Mouse (Mus musculus) small intestine, adult 2 months (tissue): ENCODE data around the gene Smurf2. TPM values are rescaled to one million over a fixed set of nuclear protein-coding genes. Genes with fewer than 3 reads are reported as not detected.

Source experiments
- H3K27ac ChIP-seq: fragments of 200-500 bp; 2 replicates; pipeline ENCODE4 v1.5.1; 2012; ENCODE audit warnings: low read depth, low read length, control low read depth, inconsistent platforms; ENCODE audit not compliant: insufficient read depth
- H3K27me3 ChIP-seq: fragments of 200-500 bp; 2 replicates; pipeline ENCODE4 v1.6.1; 2012; ENCODE audit warnings: mild to moderate bottlenecking, moderate library complexity, low read length, inconsistent platforms; ENCODE audit not compliant: control insufficient read depth, insufficient read depth
- H3K36me3 ChIP-seq: fragments of 200-500 bp; 2 replicates; pipeline ENCODE4 v1.6.1; 2012; ENCODE audit warnings: mild to moderate bottlenecking, low read length, control low read depth, inconsistent platforms; ENCODE audit not compliant: control insufficient read depth, insufficient read depth
- H3K4me1 ChIP-seq: fragments of 200-500 bp; 2 replicates; pipeline ENCODE4 v1.6.1; 2012; ENCODE audit warnings: low read length, inconsistent platforms, mixed read lengths; ENCODE audit not compliant: control insufficient read depth, insufficient read depth, insufficient read length
- H3K4me3 ChIP-seq: fragments of 200-500 bp; 2 replicates; pipeline ENCODE4 v1.5.1; 2012; ENCODE audit warnings: low read depth, mild to moderate bottlenecking, control low read depth, inconsistent platforms, low read length, moderate library complexity
- CTCF ChIP-seq: fragments of 200-500 bp; IDR thresholded peaks from 2 replicates; pipeline ENCODE4 v1.5.1; 2012; ENCODE audit warnings: low read depth, mild to moderate bottlenecking, control low read depth, inconsistent platforms, low read length, moderate library complexity, mixed read lengths; ENCODE audit not compliant: insufficient replicate concordance, insufficient read length; ENCODE audit errors: extremely low read depth
- POLR2A ChIP-seq: fragments of 200-500 bp; IDR thresholded peaks from 2 replicates; pipeline ENCODE4 v1.6.1; 2012; ENCODE audit warnings: low read depth, mild to moderate bottlenecking, control low read depth, inconsistent platforms, low read length, moderate library complexity
- WGBS: fragments of 180-500 bp; shearing (Covaris S2); methylation state at CpG from one replicate; pipeline ENCODE4 v1.1.7; 2018; 5-methylcytosine and 5-hydroxymethylcytosine counted together
- polyA plus RNA-seq: library from polyadenylated mRNA; depleted of rRNA; stranded (reverse); fragments of >200 nt; gene quantifications from 2 replicates; pipeline ENCODE4 v1.2.3, GENCODE M21; 2012

Gene Smurf2
- polyA plus RNA-seq, 1 experiment: 5.9 TPM

DNA sequence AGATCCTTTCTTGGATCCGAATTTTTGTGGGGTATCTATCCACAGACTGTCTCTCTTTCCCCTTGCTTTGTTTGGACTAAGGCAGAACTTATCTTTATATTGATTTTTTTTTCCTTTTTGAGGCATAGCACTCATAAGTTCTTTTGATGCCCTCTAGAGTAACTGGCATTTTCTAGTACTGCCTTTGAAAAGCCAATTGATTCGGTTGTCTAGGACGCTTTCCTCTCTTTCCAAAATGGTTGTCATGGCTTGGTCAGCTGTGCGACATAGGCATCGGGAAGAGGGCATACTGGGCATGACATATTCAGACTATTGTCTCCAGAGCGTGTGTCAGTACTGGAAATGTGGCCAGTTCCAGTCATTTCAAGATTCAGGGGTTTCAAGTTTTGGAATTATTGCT is 130.9 kb downstream of the Smurf2 start:
- peak overlapping the region; percentile 82 for H3K4me3 ChIP-seq
- peak overlapping the region; percentile 98 for H3K27ac ChIP-seq
- WGBS: under 1% methylated on average over 6 of the region's 6 CpGs
- H3K4me1 ChIP-seq: peaks cover 2% of the 10 kb centered on the region; the same call in 1 of the 2 replicates
- peaks cover 32% of the 10 kb centered on the region for H3K36me3 ChIP-seq
- TF ChIP-seq POLR2A: no peak
- no peak for TF ChIP-seq CTCF
- no peaks in the 10 kb centered on the region for H3K27me3 ChIP-seq

DNA sequence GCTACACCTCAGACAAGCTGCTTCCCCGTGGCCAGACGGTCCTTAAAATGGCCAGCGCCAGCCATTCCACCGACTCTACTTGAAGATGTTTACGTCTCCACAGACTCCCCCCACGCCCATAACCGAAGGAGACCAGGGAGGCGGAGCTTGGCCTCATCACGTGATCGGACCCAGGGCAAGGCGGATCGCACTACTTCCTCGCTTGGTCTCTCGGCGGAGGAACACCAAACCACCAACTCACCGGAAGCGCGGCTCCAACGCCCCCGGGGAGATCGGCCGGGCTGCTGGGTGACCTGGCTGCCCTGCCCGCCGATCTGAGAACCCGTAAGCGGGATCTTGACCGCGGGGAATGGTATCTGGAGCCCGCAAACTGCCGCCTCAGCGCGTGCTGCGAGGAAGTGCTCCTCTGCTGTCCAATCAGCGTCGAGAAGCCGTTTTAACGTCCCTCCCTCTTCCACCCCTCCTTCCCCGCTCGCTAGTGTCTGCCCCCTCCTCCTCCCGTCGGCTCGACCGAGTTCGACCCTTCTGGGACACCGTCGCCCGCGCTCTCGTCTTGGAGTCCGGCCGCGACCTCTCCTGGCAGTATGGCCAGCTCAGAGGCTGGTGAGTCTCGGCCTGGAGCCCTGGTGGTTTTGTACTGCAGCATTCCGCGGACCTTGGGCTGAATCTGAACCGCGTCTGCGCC is 131.6 kb downstream of the Smurf2 start, which contains the start of the genes Ddx5 and Cep95:
Gene Ddx5 (minus strand): TSS at position 411 of the 685 bp plus-strand sequence.
Gene Cep95 (plus strand): TSS at position 478 of the 685 bp plus-strand sequence.
- H3K27me3 ChIP-seq: no peaks in the 10 kb centered on the region
- under 1% methylated on average over 58 of the region's 58 CpGs for WGBS
- H3K27ac ChIP-seq: peak within 1 kb of the TSS; percentile 98
- peaks cover 33% of the 10 kb centered on the region for H3K36me3 ChIP-seq
- H3K4me3 ChIP-seq: peak within 1 kb of the TSS; percentile 82
- H3K4me1 ChIP-seq: peaks cover 2% of the 10 kb centered on the region; the same call in 1 of the 2 replicates
- TF ChIP-seq POLR2A: peak; percentile 41; the same call in 1 of the 2 replicates
- TF ChIP-seq CTCF: no peak

GRCm38 (mm10) chr11:106788026-106788774 is 132.3 kb downstream of the Smurf2 start:
- Histone ChIP-seq H3K36me3 (peaks cover 39% of the 10 kb centered on the region), H3K4me3 (peak overlapping the region; percentile 82), H3K4me1 (peaks cover 2% of the 10 kb centered on the region; the same call in 1 of the 2 replicates), H3K27ac (peak overlapping the region; percentile 98), H3K27me3 (no peaks in the 10 kb centered on the region)
- under 1% methylated on average over 78 of the region's 79 CpGs for WGBS
- TF ChIP-seq CTCF: no peak
- peak; percentile 99 for TF ChIP-seq POLR2A

DNA sequence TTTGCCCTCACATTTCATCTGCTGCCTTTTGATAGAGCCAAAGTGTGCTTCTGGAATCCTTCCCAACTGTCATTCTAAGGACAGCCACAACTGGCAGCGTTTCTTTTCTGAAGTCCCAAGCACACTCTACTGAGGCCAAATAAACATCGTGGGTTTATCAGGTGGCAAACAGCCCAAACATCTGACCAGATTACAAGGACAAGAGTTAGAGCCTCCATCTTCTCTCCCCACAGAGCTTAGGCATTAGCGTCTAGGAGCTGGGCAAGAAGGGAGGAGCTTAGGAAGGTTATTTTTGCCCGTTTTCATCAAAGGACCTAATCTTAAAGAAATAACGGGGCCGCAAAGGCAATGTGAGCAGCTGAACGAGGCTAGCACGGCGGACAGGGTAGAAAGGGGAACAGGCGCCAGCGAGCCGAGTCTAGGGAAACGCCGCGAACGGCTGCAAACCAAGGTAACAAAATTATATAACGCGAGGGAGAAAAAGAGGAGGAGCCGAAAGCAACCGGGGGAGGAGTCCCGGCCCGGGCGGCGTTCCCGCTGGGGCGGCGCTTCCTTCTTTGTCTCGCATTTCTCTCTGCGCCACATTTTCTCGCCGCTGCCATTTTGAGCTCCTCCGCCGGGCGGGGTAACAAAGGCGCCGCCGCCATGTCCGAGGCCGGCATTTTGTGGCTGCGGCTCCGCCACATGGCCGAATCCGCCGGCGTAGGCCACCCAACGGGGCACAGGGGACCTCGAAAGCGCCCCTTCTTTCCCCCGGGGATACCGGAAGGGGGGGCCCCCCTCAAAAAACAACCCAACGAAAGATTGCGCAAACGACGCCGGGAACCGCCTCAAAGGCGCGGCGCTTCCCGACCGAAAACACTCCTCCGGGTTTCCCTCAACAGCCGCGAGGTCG is 133.1 kb downstream of the Smurf2 start:
- Histone ChIP-seq H3K27ac (peak overlapping the region; percentile 86), H3K36me3 (peaks cover 43% of the 10 kb centered on the region), H3K4me1 (peaks cover 2% of the 10 kb centered on the region; the same call in 1 of the 2 replicates), H3K27me3 (no peaks in the 10 kb centered on the region), H3K4me3 (peak overlapping the region; percentile 82)
- under 1% methylated on average over 65 of the region's 65 CpGs for WGBS
- TF ChIP-seq CTCF: no peak
- TF ChIP-seq POLR2A: peak; percentile 64; the same call in 1 of the 2 replicates

DNA sequence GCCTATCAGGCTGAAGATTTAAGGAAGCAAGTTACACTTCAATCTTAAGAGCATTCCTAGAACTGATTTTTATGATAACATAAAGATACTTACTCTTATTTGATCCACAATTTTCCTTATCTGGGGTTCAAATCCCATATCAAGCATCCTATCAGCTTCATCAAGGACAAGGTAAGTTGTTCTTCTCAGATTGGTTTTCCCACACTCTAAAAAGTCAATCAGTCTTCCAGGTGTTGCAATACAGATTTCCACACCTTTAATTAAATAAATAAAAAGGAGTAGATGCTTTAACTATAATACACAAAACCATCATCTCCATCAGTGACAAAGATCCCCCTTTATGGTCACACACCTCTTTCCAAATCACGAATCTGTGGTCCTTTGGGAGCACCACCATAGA is 135.5 kb downstream of the Smurf2 start:
- Histone ChIP-seq H3K36me3 (peaks cover 58% of the 10 kb centered on the region), H3K4me3 (no peak overlapping the region), H3K27me3 (no peaks in the 10 kb centered on the region), H3K4me1 (peaks cover 2% of the 10 kb centered on the region; the same call in 1 of the 2 replicates), H3K27ac (no peak overlapping the region)
- TF ChIP-seq CTCF (no peak), POLR2A (no peak)
- 43% methylated on average over 1 of the region's 1 CpGs for WGBS

DNA sequence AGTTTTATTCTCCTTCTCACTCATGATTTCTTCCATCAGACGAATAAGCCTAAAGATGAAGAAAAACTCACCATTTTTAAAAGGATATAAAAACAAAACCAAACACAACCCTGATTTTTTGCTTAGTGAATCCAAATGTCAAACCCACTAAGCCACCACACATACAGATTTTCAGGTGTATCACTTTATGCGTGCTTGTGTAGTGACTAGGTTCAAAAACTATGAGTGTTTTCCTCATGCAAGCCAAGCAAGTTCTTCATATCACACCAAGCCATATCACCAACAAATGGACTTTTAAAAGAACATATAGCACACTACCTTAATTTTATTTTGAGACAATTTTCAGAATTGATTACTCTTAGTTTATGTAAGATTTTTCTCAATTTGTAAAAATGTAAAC is 136.0 kb downstream of the Smurf2 start:
- WGBS: 56% methylated on average over 2 of the region's 2 CpGs
- Histone ChIP-seq H3K27me3 (no peaks in the 10 kb centered on the region), H3K36me3 (peaks cover 60% of the 10 kb centered on the region), H3K4me1 (no peaks in the 10 kb centered on the region), H3K4me3 (no peak overlapping the region), H3K27ac (no peak overlapping the region)
- TF ChIP-seq POLR2A: no peak
